In the genomic region with DNA sequence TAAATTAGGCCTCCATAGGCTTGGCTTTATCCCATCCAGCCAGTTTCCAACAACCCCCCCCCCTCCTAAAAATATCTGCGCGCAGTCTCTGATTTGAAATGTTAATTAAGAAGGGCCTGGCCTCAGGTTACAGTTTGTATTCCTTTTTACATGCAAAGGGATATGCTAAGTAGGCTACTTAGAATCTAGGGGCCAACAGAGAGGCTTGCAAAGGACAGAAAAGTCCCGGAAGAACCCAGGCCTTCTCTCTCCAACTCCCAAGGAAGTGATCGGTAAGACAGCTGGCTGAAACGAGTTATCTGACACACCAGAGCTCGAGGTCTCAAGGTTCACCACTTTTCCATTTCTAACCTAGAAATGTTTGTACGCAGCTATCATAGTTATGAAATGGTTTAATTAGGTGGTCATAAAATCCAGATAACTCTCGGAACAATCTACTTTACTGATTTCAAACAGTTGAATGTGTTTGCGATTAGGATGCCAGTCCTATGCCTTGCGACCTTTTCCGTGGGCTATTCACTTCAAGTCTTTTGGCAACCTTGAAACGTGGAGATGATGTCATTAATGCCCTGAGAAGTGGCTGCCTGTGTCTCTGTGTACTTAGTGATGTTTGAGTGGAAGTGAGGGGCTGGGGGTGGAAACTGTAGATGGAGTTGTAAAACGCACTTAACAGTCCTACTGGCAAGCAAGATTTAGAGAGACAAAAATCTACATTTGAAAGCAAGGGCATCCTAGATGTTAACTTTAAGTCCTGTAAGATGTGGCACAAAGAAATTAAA, we compare ENCODE assay signal across 17 mouse cellular contexts.
DNase-seq lines count a peak whose midpoint lies in the region; ATAC-seq and TF ChIP-seq lines count a peak whose summit lies in the region.
"Had no signal": no experiment of that assay in that cellular context is flagged by ENCODE, and none has a peak within 500 bp of the region (broad histone marks: within the 10 kb centered on the region; RNA-seq: fewer than 3 reads in every experiment).

No protein-coding gene starts in this region.

- peak; percentile 22 for DNase-seq in embryo, embryonic 10.5 days (ENCODE audit: low spot score)
- DNase-seq in embryo, embryonic 11 days, result no peak
- no peak for DNase-seq in midbrain, postnatal 0 days (ENCODE audit: low spot score)
- peak; percentile 47 for DNase-seq in midbrain, embryonic 14.5 days
- DNase-seq in layer of hippocampus, adult 9-11 months, result no peak
- no peak for DNase-seq in layer of hippocampus, adult 2 months (ENCODE audit: low spot score in 2 of 2)
- DNase-seq: adrenal gland, adult 2 months; cerebellum, postnatal 10 days; kidney, adult 18-20 months; kidney, postnatal 10 days; lung, embryonic 14.5 days; lung, postnatal 4 days had no signal

- 20% methylated on average over 13 of the region's 13 CpGs for WGBS in midbrain, embryonic 12.5 days
- 32% methylated on average over 13 of the region's 13 CpGs for WGBS in midbrain, postnatal 0 days
- 13% methylated on average over 13 of the region's 13 CpGs for WGBS in forebrain, embryonic 15.5 days
- 11% methylated on average over 13 of the region's 13 CpGs for WGBS in midbrain, embryonic 14.5 days

- H3K27ac ChIP-seq in midbrain, embryonic 12.5 days (replicated peaks), result peak overlapping the region; percentile 70
- H3K27ac ChIP-seq in midbrain, postnatal 0 days (ENCODE audit: low read depth, low read length), result no peak overlapping the region
- peak overlapping the region; percentile 46; the same call in 1 of the 2 replicates for H3K27ac ChIP-seq in forebrain, embryonic 15.5 days (replicated peaks)
- H3K27ac ChIP-seq in midbrain, embryonic 14.5 days (replicated peaks; ENCODE audit: low read depth, low read length), result peak overlapping the region; percentile 15; the same call in 1 of the 2 replicates
- no peak overlapping the region for H3K27ac ChIP-seq in layer of hippocampus, adult 2 months
- H3K27ac ChIP-seq: heart, embryonic 10.5 days; hindbrain, embryonic 13.5 days had no signal

- peak overlapping the region; percentile 35 for H3K4me2 ChIP-seq in midbrain, embryonic 12.5 days (replicated peaks)
- H3K4me2 ChIP-seq in midbrain, postnatal 0 days (ENCODE audit: low read depth, low read length, poor library complexity, severe bottlenecking), result no peak overlapping the region
- no peak overlapping the region; the same call in 1 of the 2 replicates for H3K4me2 ChIP-seq in forebrain, embryonic 15.5 days (replicated peaks)
- 0 out of 2 replicates have a peak overlapping the region, but pooled peaks have one; percentile 21 for H3K4me2 ChIP-seq in midbrain, embryonic 14.5 days (ENCODE audit: low read length)
- H3K4me2 ChIP-seq: hindbrain, embryonic 13.5 days; liver, embryonic 11.5 days; lung, embryonic 14.5 days had no signal

- peaks cover 8% of the 10 kb centered on the region for H3K27me3 ChIP-seq in midbrain, embryonic 12.5 days
- no peaks in the 10 kb centered on the region for H3K27me3 ChIP-seq in midbrain, postnatal 0 days (ENCODE audit: insufficient read depth, low read length)
- H3K27me3 ChIP-seq in forebrain, embryonic 15.5 days, result no peaks in the 10 kb centered on the region
- no peaks in the 10 kb centered on the region for H3K27me3 ChIP-seq in midbrain, embryonic 14.5 days (ENCODE audit: control insufficient read depth, insufficient read depth, low read length)

- no peaks in the 10 kb centered on the region for H3K36me3 ChIP-seq in midbrain, embryonic 12.5 days
- H3K36me3 ChIP-seq in midbrain, postnatal 0 days (ENCODE audit: insufficient read depth, low read length), result no peaks in the 10 kb centered on the region
- H3K36me3 ChIP-seq in forebrain, embryonic 15.5 days, result no peaks in the 10 kb centered on the region
- no peaks in the 10 kb centered on the region for H3K36me3 ChIP-seq in midbrain, embryonic 14.5 days (ENCODE audit: control insufficient read depth, insufficient read depth, low read length)
- H3K36me3 ChIP-seq: heart, embryonic 10.5 days; hindbrain, embryonic 13.5 days had no signal

- TF ChIP-seq CTCF in midbrain, postnatal 0 days (IDR thresholded peaks at IDR 0.05), result no peak
- no peak for TF ChIP-seq CTCF in layer of hippocampus, adult 2 months (conservative IDR thresholded peaks at IDR 0.05)

- H3K9ac ChIP-seq in midbrain, embryonic 12.5 days (replicated peaks), result no peak overlapping the region; the same call in 1 of the 2 replicates
- H3K9ac ChIP-seq in midbrain, postnatal 0 days (replicated peaks; ENCODE audit: low read length, poor library complexity, severe bottlenecking), result no peak overlapping the region
- no peak overlapping the region for H3K9ac ChIP-seq in forebrain, embryonic 15.5 days (replicated peaks)
- no peak overlapping the region for H3K9ac ChIP-seq in midbrain, embryonic 14.5 days (replicated peaks; ENCODE audit: low read length)
- H3K9ac ChIP-seq: hindbrain, embryonic 13.5 days; lung, embryonic 14.5 days had no signal

- peak overlapping the region; percentile 23 for H3K4me3 ChIP-seq in midbrain, embryonic 12.5 days
- no peak overlapping the region for H3K4me3 ChIP-seq in midbrain, postnatal 0 days (ENCODE audit: low read depth, low read length)
- no peak overlapping the region for H3K4me3 ChIP-seq in forebrain, embryonic 15.5 days
- no peak overlapping the region for H3K4me3 ChIP-seq in midbrain, embryonic 14.5 days (replicated peaks; ENCODE audit: low read depth, low read length)
- no peak overlapping the region for H3K4me3 ChIP-seq in layer of hippocampus, adult 2 months
- H3K4me3 ChIP-seq: heart, embryonic 10.5 days; hindbrain, embryonic 13.5 days had no signal

- H3K9me3 ChIP-seq in midbrain, embryonic 12.5 days, result no peaks in the 10 kb centered on the region
- no peaks in the 10 kb centered on the region for H3K9me3 ChIP-seq in midbrain, postnatal 0 days (ENCODE audit: low read length)
- H3K9me3 ChIP-seq in forebrain, embryonic 15.5 days, result no peaks in the 10 kb centered on the region
- no peaks in the 10 kb centered on the region for H3K9me3 ChIP-seq in midbrain, embryonic 14.5 days (ENCODE audit: control insufficient read depth, low read length)
- H3K9me3 ChIP-seq: heart, embryonic 10.5 days; hindbrain, embryonic 13.5 days had no signal

- ATAC-seq in midbrain, embryonic 12.5 days (ENCODE audit: low FRiP score, low read depth), result peak; percentile 16; the same call in 1 of the 2 replicates
- no peak for ATAC-seq in midbrain, postnatal 0 days (ENCODE audit: low FRiP score)
- ATAC-seq in forebrain, embryonic 15.5 days (replicated peaks), result peak; percentile 78
- no peak; the same call in 1 of the 2 replicates for ATAC-seq in midbrain, embryonic 14.5 days (ENCODE audit: low FRiP score, low TSS enrichment)

- H3K4me1 ChIP-seq in midbrain, embryonic 12.5 days, result peaks cover 39% of the 10 kb centered on the region
- peaks cover 6% of the 10 kb centered on the region; the same call in 1 of the 2 replicates for H3K4me1 ChIP-seq in midbrain, postnatal 0 days (ENCODE audit: insufficient read depth, low read length)
- peaks cover 28% of the 10 kb centered on the region for H3K4me1 ChIP-seq in forebrain, embryonic 15.5 days
- H3K4me1 ChIP-seq in midbrain, embryonic 14.5 days (ENCODE audit: control insufficient read depth, insufficient read depth, low read length), result peaks cover 39% of the 10 kb centered on the region

Comparison
In these comparisons a context has a peak if more than half of its experiments do, and no peak if none do; other contexts are left out.
1. DNase-seq: peak in embryo, embryonic 10.5 days (single experiment) and midbrain, embryonic 14.5 days (single experiment); none in embryo, embryonic 11 days (single experiment), midbrain, postnatal 0 days (single experiment), layer of hippocampus, adult 9-11 months (single experiment) and layer of hippocampus, adult 2 months (0 of 2).
2. ATAC-seq: peak in midbrain, embryonic 12.5 days (single experiment) and forebrain, embryonic 15.5 days (single experiment); none in midbrain, postnatal 0 days (single experiment) and midbrain, embryonic 14.5 days (single experiment).
3. H3K27ac ChIP-seq: peak in midbrain, embryonic 12.5 days (single experiment), forebrain, embryonic 15.5 days (single experiment) and midbrain, embryonic 14.5 days (single experiment); none in midbrain, postnatal 0 days (single experiment) and layer of hippocampus, adult 2 months (single experiment).
4. H3K4me2 ChIP-seq: peak in midbrain, embryonic 12.5 days (single experiment) and midbrain, embryonic 14.5 days (single experiment); none in midbrain, postnatal 0 days (single experiment) and forebrain, embryonic 15.5 days (single experiment).